Mouse (Mus musculus) c-Kit-positive CD71-positive TER-119-negative erythroid progenitor cells, embryonic 14.5 days (primary cell): ENCODE data around the gene Glrx.
"Not testable (repeated sequence)": the region's sequence is repeated elsewhere in the genome, so short reads cannot be mapped to it uniquely, and the experiment has no call there.

Experiments used
- DNase-seq: peaks from one replicate; pipeline ENCODE4 v3.0.0-alpha.2; 2013; ENCODE audit warnings: low read depth

Glrx gene

GRCm38 (mm10) chr13:75835461-75835860 lies 4.2 kb upstream of the Glrx start:
- DNase-seq = no peak

GRCm38 (mm10) chr13:75838506-75838905 lies 1.2 kb upstream of the Glrx start:
- DNase-seq = no peak

DNA sequence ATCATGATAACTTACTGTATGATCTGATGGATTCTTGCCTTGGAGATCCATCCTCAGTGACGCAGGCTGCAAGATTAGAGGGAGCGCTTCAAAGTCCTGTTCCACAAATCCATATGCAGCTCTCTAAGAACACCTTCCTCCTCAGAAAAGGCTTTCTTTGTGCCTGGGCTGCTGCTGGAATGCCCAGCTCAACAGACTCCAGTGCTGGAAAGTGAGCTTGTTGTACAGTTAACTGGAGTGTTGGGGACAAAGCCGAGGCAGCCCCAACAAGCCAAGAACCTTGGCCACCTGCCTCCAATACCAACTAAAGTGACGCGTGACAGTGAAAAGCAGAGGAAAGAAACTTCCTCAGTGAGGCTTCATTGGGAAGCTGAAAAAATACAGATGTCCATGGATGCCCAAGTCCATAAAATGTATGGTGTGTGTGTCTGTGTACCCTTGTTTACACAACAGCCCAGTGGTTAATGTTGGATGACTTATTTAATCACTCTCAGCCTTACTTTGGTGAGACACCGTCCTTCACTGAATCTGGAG lies 1.2 kb downstream of the Glrx start:
- no peak for DNase-seq

DNA sequence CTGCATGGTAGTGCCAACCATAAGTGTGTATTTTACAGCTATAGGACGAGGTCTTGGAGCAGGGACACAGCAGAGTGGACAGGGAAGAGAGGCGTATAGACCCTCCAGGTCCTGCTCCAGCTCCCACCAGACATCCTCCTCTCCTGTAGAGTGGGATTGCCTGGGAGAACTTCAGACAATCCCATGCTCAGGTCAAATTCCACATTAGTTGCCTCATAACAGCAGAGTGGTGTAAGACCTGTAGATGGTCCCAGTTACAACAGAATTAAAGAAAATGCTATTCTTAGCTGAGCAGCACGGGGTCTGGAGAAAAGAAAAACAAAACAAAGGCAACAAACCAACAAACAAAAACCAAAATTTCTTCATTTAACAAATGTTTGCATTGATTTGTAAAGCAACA lies 2.3 kb downstream of the Glrx start:
- DNase-seq = no peak

- no peak for DNase-seq
These were observed 3.7 kb downstream of the Glrx start for GRCm38 (mm10) chr13:75843331-75843730.

DNA sequence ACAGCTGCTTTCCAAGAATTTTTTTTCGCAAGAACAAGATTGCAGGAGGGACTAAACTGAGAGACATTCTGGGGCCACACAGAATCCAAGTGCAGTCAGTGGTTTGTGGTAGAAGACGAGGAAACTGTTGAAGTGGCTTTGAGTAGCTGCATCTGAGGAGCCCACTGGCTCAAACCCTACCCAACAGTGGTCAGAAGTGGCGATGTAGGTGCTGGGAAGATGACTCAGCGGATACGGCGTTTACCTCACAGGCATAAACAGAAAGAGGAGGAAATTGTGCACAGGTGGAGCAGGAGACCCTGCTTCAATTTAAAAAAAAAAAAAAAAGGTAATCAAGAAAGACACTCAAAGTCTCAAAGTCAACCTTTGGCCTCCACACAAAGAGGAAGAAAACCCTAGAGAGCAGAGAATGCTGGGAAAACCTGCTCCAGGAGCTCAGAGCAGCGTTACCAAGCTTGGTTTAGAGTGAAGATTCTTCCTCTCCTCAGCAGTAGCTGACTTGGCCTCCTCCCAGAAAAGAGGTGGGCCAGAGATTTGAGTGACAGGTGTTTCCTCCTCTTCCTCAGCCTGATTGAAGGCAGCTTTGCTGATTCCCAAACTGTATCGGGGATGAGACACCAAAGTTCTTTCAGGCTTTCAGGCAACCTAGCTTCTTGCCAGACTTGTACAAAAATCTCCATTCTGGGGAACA lies 4.5 kb downstream of the Glrx start:
- no peak for DNase-seq

DNA sequence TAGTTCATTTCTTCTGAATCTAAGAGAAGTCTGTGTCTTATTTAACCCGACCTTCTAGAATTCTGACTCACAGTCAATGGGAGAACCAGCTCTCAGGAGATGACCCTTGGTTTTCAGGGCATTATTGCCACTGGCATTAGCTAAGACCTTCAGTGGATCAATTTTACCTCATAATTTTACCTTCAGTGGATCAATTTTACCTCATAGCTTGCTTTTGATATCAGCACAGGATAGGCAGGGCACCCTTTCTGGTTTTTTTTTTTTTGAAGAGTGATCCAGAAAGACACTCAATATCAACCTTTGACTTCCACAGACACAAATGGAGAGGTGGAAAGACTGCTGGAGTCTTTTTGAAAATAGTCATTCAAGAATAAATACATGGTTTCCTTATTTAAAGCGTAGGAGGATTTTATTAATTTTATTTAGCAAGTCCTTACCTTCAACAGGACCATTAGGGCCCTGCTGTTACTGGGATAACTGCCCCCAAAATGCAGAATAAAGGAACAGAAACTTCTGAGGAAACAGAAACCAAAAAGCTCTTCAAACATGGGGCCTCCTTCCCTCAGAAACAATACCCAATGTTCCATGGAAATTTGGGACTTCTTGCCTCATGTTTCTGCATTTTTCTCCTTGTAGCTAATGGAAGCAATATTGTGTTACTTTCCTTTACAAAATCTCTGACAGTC lies 5.3 kb downstream of the Glrx start:
- DNase-seq = no peak

- DNase-seq = no peak
These were observed 6.0 kb downstream of the Glrx start for GRCm38 (mm10) chr13:75845519-75846166.

DNA sequence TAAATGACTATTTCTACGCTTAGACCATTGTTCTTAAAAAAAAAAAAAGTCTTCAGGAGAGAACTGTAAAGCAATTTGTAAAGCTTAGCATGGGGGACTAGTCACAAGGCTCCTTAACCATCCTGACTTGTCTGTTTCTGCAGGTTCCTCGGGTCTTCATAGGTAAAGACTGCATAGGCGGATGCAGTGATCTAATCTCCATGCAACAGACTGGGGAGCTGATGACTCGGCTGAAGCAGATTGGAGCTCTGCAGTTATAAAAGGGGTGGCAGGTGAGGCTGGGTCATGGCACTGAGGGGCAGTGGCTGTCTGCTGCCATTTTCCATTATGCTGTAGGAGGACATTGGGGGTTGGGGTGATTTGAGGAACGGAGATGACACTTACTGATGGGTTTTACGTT lies 7.4 kb downstream of the Glrx start:
- no peak for DNase-seq

GRCm38 (mm10) chr13:75852027-75852426 lies 12.4 kb downstream of the Glrx start:
- no peak for DNase-seq

DNA sequence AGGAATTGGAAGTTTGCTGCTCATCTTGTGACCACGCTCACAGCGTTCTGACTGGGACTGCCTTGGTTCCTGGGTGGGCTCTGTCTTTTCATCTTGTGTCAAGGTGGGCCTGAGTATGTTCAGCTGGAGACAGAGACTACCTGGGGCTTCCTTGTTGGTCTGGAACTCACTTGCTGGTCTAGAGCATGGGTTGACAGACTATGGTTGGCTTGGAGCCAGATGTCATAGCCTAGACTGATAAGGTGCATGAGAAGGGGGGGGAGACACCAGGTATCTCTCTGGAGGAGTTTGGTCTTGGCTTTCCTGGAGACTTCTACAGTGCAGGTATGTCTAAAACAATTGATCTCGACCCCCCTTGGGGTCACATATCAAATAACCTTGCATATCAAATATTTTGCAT lies 13.4 kb downstream of the Glrx start:
- no peak for DNase-seq

DNA sequence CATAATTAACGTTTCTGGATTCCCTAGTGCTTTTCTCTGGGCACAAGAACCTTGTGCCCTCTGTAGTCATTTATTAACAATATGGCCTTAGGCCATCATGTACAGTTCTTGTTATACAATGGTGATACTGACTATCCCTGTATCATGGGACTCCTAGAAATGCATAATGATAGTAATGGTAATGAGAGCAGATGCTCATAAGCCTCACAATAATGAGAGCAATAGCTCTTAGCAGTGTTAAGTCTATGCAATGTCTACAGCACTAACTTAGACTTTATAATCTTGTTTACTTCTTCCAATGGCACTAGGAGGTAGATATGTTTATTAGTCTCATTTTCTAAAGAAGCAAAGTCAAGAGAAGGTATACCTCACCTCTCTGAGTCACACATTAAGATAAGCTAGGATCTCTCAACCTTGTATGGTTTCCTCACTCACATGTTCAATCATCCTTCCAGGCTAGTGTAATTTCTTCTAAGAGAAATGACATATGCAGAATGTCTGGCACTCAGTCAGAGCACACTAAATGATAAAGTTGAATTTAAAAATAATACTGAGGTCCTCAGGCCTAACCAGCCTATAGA lies 19.7 kb downstream of the Glrx start:
- DNase-seq = no peak

DNA sequence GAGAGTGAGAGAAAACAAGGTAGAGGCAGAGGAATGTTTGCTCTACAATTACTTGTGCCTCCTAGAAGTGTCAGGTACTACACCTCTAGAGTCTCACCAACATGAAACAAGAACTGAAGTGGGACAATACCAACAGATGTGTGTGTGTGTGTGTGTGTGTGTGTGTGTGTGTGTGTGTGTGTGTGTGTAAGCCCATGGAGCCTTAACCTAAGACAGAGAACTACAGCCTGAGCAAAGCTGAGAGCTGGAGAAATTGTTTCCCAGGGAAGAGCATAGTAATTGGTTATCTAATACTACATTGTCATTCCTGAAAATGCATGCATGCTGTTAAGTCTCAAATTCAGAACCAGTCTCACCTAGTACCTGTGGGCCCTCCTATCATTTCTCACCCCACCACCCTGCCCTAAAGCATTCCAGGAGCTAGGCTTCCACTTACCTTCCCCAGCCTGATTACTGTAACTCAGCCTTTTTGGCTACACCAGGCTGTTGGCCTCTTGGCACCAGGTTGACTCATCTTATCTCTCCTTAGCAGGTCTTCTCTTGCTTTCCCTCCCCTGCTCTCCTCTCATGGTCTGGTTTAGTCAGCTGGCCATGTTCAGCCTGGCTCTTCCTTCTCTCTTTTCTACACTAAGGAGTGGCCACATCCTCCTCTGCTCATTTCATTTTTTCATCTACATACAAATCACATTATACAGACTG lies 26.0 kb downstream of the Glrx start:
- DNase-seq = peak; percentile 77

DNA sequence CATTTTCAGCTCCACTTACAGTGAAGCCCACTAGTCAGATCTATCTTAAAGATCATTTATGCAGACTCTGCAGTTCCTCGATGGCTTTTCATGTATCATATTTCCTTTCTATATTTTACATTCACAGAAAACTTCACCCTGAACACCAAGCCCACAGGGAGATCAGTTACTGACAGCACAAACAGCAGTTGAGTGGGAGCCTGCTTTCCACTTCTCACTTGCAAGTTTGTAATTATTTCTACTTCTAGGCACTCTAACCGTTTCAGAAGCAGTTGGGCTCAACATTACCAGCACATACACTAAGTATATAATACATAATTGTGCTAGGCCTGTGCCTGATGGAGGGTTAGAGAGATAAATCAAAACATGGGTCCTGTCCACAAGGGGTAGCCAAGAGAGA lies 28.2 kb downstream of the Glrx start:
- DNase-seq = no peak

DNA sequence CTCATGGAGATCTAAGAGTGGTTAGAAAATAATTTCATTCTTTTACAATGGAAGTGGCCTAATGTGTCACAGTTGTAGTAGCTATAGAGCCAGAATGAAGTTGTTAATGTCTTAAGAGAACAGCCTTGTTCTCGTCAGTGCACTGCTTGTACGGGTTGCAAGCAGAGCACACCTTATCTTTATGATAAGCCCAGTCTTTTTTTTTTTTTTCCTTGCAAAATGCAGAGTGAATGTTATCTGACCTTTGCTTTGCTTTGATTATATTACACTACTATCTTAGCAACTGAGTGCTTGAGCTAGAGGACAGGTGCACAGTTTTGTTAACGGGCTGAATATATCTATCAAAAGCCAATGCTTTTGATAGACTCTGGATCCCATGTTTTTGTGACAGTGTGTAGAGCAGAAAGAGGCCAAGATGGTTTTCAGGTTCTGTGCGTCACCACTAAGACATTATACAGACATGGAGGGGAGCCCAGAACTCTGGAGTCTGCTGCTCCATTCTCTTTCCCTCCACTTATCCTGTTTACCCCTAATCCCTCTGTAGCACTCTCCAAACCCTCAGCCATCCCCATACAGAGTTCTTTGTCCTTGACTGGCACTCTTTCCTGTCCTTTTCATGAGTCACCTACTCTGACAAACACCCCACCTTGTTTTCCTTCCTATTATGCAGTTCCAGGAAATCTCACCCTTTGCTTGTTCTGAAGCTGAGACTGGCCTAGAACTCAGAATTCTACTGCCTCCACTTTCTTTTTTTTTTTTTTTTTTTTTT lies 35.1 kb downstream of the Glrx start:
- no peak for DNase-seq

DNA sequence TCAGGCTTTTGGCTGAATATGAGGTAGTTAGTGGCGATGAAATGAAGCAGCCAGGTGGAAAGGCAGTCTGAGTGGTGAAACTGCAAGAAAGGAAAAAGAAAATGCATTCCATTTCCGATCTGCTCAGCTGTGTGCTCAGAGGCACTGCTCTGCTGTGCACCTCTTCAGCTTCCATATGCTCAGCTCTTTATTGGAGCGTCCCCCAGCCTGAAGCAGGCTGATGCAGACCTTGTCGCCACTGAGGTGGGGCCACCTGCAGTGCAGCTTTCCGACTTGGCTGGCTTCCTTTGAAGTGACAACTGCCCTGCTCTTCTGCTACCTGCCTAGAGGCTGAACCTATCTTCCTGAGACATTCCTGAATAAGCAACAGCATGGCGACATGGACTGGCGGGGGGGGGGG lies 36.5 kb downstream of the Glrx start:
- DNase-seq = not testable (repeated sequence)

DNA sequence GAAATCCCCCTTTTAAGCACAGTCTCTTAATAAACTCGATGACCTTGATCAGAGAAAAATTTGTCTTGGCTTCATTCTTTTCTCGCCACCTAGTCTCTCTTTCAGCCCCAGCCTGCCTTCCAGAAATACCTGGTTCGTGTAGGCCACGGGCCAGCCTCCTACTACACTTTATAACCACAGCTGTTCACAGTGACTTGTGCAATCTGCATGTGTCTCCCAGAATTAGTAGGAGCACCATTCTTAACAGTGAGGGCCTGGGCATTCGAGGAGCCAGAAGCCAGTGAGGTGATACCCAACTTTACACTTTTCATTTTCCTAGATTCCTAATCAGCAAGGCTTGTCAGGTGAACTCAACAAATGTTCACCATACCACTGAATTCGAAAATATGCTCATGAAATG lies 36.9 kb downstream of the Glrx start:
- DNase-seq = no peak

- DNase-seq = peak; percentile 65
These were observed 38.2 kb downstream of the Glrx start for GRCm38 (mm10) chr13:75877907-75878306.

DNA sequence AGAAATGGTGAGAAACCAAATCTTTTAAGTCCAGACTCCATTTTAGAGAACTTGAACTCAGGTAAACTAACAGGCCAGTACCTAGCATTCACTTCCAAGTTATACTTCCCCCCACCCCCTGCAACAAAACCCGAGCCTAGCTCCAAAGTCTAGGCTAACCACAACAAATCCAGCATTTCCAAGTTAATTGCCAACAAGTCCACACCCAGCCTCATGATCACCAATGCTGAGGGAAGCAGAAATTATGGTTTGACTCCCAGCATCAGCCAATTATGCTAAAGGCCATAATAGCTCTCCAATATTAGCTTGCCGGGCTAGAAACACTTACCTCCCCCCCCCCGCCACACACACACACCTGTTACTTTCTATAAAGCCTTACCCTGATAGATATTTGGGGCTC lies 40.1 kb downstream of the Glrx start:
- no peak for DNase-seq

DNA sequence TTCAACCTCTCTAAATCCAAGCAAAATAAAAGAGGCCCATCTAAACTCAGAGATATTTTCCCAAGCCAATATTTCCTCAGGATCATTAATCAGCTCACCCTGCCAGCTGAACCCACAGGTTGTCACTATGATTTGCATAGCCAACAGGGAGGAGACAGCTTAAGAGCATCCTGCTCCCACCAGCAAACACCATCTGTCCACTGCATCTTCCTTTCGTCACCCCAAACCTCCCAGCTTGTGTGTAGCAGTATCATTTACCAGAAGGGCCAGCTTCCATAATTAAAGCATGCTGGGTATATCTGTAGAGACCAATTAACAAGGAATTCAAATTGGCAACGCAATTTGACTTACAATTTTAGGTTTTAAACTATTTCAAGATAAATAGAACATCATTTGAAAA lies 40.8 kb downstream of the Glrx start:
- no peak for DNase-seq

GRCm38 (mm10) chr13:75883792-75884191 lies 44.1 kb downstream of the Glrx start:
- no peak for DNase-seq
